Mouse (Mus musculus) adrenal gland, adult 18-20 months (tissue): ENCODE measurements at regions not wholly inside any gene's neighbourhood (a gene's known extent, or its start where the extent isn't known, plus 50 kb on each side); places are given as distances from the start of the nearest gene placed in this dataset.
"Not testable (repeated sequence)": the region's sequence is repeated elsewhere in the genome, so short reads cannot be mapped to it uniquely, and the experiment has no call there.

ENCODE experiments used
- DNase-seq, 2 experiments: peaks; one replicate each; pipeline ENCODE4 v3.0.0; 2021 to 2022; ENCODE audit warnings: low spot score in 2 of 2

GRCm38 (mm10) chr2:135525779-135526178, 133.0 kb upstream of the Plcb4 start:
- no peak for DNase-seq

DNA sequence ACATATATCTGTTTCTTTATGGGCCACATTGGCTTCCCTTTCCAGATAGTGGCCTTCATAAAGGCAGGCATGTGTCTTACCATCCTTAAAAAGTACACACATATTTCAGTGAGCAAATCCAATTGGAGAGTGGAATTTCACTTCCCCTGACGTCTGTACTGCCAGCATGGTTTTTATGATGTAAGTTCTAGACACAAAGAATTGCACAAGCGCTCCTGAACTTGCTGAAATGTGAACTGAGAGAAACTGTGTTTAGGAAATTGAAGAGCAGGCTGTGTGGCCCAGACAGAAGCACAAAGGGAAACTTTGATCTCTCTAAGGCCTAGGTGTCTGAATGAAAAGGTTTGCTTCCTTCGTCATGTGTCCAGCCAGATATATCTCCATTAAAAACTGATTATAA, 129.2 kb upstream of the Plcb4 start:
- DNase-seq = no peak

DNA sequence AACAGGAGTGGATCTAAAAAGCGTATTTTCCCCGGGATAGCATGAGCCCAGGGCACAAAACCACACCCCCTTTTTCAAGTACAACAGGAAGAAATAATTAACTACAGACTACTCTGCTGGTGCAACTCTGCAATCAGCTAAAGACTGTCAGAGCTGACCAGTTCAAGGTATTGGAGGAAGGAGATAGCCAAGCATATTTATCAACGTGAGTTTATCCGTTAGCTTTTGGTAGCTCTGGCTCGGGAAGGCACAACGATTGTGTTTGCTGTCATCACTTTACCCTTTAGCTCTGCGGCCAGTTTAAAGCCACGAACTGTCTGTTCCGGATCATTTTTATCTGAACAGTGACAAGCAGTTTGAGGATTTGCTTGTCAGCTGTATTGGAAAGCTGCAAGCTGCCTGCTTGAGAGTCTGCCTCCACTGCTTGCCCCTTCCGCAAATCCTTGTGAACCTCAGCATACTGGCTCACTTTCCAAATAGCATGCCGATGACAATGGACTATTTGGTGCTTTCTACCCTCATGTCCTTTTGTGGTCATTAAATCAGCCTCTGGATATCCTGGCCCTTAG, 122.4 kb upstream of the Plcb4 start:
- DNase-seq = no peak

DNA sequence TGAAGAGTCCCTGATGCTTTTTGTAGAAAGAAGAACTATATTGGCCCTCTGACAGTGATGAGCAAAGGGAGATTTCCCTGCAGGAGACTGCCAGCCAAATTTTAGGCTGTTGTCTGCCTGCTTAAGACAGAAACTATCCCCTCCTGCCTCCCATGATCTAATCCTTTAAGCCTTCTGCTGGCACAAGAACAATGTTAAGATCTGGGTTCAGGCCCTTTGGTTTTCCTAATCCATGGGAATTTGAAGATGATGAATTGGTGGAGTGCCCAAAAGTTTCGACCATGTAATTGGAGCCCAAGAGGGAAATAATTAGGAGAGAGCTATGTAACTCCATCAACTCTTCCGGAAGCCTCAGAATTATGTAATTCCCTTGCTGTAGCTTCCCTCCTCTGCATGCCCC, 120.8 kb upstream of the Plcb4 start:
- DNase-seq = no peak

GRCm38 (mm10) chr2:135541058-135541457, 117.8 kb upstream of the Plcb4 start:
- no peak for DNase-seq

DNA sequence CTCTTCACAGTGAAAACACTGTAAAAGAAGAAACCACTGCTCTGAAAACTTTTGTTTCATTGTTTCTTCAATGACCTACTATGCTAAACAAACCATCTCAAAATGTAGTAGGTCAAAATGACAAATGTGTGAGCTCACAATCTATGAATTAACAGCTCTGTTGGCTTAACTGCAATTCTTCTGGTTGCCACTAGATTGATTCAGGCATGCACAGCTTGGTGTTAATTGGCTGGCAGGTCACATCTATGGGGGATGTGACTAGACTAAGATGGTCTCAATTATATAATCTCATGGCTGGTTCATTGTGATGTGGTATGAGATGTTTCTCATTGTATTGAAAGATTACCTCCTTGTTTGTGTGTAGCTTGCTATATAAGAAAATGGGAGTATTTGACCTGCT, 116.9 kb upstream of the Plcb4 start:
- no peak for DNase-seq

GRCm38 (mm10) chr2:135544882-135545281, 113.9 kb upstream of the Plcb4 start:
- no peak for DNase-seq

DNA sequence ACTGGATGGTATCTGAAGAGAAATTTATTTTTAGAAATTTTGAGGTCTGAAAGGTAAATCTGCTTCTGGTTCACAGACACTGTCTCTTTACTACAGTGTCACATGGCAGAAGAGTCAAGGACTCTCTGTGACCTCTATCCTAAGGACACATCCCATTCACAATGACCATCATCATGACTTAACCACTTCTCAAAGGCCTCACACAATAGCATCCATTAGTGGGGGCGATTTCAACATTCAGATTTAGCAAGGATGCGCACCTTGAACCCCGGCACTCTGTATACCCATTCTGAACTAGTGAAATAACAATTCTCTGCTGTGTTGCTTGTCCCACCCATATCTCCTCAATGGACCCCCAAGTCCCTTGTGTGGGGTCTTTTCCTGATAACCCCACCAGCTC, 110.8 kb upstream of the Plcb4 start:
- DNase-seq = no peak

DNA sequence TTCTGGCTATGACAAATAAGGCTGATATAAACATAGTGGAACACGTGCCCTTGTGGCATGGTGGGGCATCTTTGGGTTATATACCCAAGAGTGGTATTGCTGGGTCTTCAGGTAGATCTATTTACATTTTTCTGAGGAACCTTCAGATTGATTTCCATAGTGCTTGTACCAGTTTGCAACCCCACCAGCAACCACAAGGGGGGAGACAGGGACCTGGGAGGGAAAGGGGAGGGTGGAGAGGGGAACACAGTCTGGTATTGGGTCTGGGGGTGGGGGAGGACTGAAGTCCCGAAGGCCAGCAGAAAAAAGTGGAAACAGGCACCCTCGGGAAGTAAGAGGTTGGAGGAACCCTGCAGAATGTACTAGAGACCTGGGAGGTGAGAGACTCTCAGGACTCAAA, 105.8 kb upstream of the Plcb4 start:
- DNase-seq = no peak

- DNase-seq = not testable (repeated sequence)
Measured at GRCm38 (mm10) chr2:135558026-135558425, 100.8 kb upstream of the Plcb4 start.

DNA sequence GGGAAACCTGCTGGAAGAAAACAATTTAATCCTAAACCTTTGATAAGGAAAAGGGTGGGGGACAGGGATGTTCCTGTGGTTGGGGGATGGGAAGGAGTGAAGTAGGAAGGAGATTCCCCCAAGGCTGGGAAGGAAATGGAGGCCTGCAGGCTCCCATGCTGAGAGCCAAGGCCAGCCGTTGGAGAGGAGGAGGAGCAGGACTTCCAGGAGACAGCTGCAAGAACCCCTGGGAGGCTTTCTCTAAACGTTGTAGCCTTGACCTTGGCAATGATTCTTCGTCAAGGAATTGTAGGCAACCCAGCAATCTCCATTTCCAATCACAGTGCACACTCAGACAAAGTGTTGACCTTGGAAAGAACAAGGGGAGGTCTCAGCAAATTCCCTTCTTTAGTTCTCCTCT, 99.5 kb upstream of the Plcb4 start:
- DNase-seq = no peak

DNA sequence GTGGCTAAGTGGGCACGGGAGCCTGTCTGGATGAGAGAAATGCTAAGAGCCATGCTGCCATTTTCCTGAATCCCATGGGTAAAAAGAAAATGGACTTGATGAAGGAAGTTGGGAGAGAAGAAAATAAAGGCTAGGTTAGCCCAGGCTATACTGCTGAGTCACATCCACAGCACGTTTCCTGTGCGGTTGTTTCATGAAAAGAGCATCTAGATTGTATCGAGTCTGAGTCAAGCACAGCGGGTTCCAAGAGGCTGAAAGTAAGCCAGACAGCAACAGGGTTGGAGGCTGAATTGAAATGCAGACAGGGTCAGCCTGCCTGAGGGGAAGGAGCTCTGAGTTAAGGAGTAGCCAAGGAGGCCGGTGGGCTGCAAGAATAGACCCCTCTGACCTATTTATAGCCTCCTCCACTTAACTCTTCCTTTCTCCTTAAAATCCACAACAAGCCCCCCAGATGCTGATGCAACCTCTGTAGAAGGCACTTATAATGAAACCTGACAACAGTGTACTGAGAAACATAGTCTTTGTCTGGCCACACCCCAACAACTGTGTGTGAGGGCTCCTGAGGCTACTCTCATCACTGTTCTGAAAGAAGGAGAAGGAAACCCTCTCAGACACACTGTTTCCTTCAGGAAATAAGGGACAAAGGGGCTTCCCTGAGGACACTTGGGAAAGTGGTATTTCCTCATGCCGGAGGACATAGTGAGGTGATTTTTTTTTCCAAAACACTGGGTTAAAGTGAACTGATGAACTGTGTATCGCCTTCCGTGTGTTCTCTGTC, 98.7 kb upstream of the Plcb4 start:
- DNase-seq = no peak

DNA sequence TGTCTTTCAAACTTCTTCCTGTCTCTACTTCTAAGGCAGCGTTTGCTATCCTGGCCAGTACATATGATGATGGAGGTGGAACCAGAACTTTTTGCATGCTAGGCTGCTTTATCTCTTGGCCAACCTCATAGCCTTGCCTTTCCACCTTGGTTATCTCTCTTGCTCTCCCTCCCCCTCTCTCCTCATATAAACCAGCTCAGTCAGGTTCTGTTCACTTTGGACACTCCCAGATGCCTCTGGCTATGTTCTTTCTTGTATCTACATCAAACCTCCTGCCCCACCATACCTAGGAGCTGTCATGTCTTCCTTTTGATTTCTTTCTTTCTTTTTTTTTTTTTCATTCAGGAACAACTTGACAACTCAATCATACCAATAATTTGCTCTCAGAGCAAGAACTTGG, 98.0 kb upstream of the Plcb4 start:
- DNase-seq = no peak

GRCm38 (mm10) chr2:135561716-135562115, 97.1 kb upstream of the Plcb4 start:
- no peak for DNase-seq

- peak; percentile 62 to 69 for DNase-seq
Measured at GRCm38 (mm10) chr2:135562140-135562890, 96.5 kb upstream of the Plcb4 start.

GRCm38 (mm10) chr2:135564231-135564630, 94.6 kb upstream of the Plcb4 start:
- DNase-seq = no peak

GRCm38 (mm10) chr2:135568350-135568749, 90.5 kb upstream of the Plcb4 start:
- DNase-seq = no peak

- no peak for DNase-seq
Measured at GRCm38 (mm10) chr2:135571599-135571998, 87.2 kb upstream of the Plcb4 start.

DNA sequence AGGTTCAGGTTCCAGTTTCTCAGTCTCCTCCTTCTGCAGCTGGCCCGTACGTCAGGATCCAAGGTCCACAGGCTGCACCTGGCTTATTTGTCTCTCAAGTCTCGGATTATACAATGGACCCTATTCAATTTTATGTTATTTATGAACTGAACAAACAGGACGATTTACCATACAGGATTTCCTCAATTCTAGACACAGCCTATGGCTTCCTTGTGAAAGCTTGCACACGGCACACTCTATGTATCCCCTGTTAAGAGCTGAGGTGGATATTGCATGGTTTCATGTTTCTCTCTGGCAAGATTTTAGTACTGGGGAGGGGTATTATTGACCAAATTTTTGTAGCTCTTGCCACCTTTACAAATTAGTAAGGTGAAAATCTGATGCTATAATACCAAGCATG, 81.6 kb upstream of the Plcb4 start:
- no peak for DNase-seq

GRCm38 (mm10) chr2:135578135-135578534, 80.7 kb upstream of the Plcb4 start:
- no peak for DNase-seq

DNA sequence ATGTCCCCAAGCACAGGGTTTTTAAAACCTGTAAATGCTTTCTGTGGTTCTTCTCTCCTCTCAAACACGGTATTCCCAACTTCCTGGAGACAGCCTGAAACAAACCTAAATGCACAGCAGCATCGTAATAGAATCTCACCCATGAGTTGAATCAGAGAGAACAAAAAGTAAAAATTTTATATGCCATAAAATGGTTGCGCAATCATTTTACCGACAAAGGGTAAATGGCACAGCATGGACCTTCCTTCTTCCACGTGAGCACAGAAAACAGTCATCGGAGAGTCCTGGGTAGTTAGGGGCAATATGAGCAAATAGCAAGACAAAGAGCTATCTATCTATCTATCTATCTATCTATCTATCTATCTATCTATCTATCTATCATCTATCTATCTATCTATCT, 79.3 kb upstream of the Plcb4 start:
- DNase-seq = no peak

GRCm38 (mm10) chr2:135580051-135580450, 78.8 kb upstream of the Plcb4 start:
- DNase-seq = no peak
